Mouse (Mus musculus) cerebellum, adult 9-10 months (tissue): ENCODE measurements around the gene Tekt3.

ENCODE experiments used
- DNase-seq: peaks from one replicate; pipeline ENCODE4 v3.0.0; 2022

Tekt3 gene

DNA sequence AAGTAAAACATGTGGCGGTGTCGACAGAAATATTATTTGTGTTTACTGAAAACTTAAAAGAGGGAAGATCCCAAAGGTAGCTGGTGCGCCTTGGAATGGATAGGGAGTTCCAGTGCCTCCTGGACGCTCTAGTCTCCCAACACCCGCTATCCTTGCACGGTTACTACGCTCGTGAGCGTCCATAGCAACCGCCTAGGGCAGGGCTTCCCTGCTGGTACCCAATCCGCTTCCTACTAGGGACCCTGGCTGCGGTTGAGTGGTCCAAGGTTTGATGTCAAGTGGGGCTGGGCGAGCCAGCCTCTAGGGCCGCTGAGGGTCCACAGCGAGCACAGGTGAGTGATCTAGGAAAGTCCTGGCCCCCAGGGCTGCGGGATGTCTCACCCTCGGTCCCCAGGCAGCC, at the start of gene Tekt3:
Gene Tekt3 (plus strand): TSS at position 209 of the 400 bp plus-strand sequence.
- DNase-seq, result no peak

DNA sequence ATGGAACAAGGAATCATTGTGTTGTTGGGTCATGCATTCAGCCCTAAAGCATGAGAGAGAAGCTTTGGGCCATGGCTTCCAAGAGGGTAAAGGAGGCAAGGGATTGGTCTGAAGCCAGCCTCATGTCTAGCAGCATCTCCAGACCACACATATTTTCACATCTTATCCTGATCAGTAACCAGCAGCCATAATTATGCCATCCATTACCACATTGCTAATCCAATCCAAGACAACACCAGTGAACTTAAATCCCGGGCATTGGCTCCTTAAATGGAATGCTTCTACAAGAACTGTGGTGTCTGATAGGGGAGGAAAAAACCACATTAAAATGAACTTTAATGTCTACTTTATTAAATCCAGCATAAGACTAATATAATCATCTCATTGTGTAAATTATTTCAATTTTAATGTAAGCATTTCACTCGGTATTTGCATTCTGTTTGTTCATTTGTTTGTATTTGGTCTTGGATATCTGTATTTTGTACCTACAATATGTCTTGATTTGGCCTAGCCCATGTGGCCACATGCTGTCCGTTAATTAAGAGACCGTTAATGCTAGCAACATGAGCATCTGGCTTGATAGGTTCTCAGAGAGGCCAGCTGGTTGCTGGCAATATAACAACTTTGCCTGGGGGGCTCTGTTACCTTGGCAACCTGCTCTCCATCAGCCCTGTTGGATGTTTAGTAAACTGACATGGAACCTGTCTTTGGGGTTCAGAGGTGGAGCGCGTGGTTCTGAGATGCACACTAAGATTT, 43.9 kb upstream of the Tekt3 start:
- peak; percentile 25 for DNase-seq

DNA sequence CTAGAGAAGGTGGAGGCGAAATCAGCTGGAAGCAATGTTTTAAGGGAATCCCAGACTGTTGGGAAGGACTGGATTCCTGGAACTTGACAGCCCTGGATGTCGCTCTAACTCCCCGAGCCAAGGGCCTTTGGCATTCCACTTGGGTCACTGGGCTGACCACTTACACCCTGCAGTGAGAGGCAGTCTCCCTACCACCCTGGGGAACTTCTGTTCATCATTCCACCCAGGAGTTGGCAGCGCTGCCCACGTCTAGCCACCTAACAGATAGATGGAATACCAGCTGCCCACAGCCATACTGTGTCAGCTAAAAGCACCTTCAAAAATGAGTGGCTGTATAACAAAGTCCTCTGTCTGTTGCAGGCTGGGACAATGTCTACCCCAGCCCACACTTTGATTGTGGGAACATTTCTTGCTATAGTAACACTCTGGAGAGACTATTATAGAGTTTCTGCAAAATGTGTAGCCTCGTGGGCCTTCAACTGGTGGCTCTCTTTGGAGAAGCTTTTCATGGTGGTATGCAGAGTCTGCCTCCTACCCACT, 43.3 kb upstream of the Tekt3 start:
- DNase-seq, result peak; percentile 16

DNA sequence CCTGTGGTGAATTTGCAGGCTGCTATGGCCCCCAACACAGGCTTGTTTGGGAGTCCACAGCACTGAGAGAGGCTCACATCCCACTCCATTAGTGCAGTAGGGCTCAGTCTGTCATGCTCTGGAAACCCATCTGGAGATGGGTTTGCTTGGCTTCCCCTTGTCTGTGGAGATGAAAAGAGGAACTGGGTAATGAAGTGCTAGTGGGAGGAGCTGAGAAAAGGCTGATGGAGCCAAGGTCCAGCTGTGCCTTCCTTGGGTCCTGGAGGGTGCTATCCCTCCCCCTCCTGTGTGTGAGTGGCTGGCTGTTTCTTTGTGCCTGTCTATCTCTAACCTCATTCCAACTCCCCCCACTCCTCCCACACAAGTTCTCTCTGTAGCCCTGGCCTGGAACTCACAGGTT, 40.8 kb upstream of the Tekt3 start:
- no peak for DNase-seq

DNA sequence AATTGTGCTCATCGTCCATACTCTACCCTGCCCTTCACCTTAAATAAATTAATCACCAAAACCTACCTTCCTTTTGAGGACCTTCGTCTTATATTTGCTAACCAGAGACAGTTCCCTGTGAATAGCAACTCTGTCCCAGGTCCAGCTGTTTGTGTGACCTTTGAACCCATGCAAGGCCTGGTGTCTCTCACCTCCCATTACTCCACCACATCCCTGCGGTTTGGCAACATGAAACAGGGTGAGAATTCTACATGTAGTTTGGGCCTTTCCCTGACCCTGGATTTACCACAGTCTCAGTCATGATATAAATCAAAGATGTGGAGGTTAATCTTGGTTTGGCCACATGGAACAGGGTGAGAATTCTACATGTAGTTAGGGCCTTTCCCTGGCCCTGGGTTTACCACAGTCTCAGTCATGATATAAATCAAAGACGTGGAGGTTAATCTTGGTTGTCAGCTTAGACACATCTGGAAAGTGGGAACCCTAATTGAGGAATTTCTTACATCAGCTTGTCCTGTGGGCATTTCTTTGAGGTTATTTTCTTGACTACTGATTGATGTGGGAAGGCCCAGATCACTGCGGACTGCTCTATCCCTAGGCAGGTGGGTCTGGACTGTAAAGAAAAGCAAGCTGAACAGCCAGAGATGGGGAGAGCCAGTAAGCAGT, 40.2 kb upstream of the Tekt3 start:
- DNase-seq, result no peak

DNA sequence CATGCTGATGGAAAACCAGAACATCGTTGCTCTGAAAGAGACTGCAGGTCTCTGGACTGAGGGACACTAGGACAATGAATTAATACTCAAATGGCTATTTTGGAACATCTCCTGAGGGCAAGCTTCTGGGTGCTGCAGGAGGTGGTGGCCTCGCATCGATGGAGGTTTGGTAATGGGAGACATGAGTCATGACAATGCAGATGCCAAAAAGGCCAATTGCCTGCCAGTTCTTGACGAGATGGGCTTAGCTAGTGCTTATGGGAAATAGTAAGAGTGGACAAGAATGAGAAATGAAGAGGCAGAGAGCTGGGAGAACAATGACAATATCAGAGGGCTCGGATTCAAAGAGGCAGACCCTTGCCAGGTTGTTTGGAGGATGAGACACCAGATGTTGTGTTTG, 38.0 kb upstream of the Tekt3 start:
- DNase-seq, result no peak

DNA sequence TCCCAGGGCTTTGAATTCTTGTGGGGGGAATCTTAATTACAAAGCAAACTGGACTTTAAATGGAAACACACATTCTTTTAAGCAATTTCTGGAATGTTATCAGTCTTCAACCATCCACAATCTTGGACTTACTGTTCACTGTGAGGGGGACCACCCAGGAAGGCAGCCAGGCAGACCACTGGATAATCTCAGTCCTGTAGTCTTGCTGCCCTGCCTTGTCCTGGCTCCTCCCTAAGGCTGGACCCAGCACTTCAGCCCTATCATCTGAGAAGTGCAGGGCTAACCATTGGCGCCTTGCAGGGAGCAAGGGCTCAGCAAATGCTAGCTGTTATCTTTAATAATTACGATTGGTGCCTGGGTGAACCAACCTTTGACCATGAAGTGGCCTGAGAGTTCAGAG, 37.3 kb upstream of the Tekt3 start:
- DNase-seq, result no peak

DNA sequence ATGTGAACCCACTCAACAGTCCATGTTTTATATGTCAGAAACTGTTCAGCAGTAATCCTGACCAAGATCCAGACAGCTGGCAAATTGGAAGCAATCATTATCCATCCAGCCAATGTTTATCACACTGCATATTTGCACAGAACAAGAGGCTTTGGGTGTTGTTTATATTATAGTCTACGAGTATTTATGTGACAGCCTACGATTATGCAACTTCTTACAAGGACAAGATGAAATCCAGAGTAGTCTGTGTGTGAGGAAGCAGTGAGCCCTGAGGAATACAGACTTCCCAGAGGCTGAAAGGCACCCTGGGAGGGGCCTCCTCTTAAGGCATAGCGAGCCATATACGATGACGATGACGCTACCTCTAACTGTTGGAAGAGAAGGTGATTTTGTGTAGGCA, 36.0 kb upstream of the Tekt3 start:
- DNase-seq, result no peak

DNA sequence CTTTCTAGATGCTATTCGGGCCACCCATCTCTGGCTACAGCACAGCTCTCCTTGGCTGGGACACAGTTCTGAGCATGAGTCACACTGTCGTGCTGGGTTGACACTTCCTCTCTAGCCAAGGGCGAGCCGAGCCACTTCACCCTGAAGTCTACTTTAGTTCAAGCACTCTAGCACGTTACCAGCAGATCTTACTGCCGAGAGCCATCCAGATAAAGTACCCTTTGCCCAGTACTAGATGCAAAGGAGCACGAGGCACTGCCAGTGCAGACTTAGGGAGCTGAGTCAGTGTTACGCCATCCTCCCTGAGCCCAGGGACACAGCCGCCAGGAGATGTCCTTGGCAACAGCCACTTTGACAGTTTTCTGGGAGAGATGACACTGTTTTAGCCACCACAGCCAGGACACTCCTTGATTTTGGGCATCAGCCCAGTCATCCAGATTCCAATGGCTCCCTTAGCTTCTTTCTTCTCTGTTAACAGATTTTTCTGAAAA, 34.8 kb upstream of the Tekt3 start:
- peak; percentile 83 for DNase-seq

DNA sequence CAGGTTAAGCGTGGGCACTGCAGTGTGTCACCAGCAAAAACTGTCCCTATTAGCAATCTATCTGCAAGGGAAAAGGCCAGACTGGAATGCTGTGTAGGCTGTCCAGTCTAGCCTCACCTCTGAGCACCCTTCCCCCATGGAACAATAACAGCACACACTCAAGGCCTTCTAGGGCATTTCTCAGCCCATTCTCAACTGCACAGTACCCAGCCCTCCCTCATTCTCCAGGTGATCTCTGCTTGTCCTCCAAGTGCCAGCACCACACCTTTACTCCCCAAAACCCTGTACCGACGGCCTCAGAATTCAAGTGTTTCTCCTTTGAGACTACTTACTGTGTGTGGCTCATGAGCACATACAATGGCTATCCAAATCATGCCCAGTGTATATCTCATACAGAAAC, 33.3 kb upstream of the Tekt3 start:
- no peak for DNase-seq

DNA sequence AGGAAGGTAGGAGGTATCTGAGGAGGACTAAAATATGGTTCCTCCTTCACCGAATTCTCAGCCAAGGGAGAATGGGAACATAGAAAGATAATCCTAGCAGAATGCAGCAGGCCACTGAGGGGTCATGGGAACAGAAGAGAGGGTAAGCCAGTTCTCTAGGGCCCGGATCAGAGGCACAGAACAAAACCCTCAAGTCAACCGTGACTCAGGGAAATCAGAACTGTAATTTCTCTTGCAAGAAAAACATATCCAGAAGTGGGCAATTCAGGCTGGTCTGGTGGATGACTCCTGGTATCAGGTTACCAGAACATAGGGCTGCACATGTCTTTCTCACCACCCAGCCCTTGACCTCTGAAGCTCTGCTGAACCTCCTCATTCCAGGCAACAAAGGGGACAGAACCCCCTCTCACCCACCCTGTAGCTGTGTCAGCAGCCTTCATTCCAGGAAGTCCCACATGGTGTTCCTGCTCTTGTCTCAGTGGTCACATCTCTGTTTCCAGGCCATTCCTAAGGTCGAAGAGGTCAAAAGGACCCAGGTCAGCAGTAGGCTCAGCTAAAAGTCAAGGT, 32.2 kb upstream of the Tekt3 start:
- DNase-seq, result no peak

DNA sequence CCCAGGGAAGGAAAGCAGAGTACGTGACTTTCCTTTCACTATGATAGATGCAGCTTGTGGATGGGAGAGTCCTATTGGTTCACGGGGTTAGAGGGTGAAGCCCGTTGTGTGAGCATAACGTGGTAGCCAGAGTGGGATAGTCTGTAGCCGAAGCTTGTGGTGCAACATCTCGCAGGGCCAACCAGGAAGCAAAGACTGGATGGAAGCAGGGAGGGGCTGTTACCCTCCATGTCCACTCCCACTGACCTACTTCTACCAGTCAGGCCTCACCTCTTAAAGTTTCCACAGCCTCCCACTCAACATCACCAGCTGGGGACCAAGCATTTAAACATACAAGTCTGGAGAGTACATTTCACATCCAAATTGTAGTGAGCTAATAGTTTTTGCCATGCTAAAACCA, 31.7 kb upstream of the Tekt3 start:
- no peak for DNase-seq

DNA sequence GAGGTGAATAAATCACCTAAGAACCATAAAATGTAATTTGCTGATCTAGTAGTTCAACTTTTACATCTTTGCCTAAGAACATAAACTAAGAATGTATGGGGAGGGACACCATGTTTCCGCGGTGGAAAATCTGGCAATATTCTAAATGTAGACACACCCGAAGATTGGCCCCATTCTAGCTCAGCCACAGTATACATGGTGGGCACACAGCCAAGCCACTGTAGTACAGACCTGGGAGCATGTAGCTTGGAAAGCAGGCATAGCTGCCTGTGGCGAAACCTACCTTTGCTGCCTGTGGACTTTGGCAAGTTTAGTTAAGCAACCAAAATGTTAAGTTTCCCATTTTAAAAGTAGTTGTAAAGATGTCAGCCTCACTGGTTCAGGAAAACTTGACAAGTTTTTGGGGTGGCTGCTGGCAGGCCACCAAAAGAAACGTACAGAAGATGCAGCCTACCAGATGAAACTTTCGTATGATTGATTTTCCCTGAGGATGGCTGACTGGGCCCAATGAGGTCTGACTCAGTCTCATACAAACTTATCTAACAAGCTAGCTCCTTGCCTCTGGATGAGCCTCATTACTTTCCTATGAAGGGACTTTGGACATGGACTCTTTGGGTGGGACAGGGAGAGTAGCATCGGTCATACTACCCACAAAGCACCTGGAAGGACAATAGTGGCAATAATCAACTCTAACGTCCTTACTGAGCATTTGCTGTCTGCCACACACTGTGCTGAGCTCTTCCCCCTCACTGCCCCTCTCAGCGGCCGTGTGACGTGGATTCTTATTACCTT, 25.8 kb upstream of the Tekt3 start:
- DNase-seq, result no peak

DNA sequence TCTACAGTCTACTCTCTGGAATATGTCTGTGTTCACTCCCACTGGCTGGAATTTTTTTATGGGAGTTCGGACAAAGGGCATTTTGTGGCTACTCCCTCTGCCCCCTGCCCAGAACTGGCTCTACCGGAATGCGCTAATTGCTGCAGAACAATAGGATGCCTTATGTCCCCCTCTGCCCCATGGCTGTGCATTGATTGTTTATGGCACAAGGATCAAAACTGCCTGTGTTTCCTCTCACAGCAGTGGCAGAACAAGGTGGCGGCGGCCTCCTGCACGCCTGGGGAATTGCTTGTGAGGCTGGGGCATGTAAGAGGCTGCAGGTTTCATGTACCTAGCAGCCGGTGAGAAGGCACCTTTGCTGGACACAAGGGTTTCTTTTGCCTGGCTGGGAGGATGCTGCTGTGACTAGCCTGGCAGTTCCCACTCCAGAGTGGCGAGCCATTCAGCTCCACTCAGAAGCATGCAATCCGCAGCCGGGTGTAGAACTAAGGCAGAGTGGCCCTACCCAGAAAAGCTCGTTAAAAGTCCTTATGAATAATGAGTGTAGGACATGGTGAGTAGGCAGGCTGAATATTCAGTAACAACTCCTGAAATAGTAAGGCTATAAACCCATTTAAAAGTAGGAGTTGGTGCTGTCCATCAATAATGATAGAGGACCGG, 21.3 kb upstream of the Tekt3 start:
- DNase-seq, result no peak

DNA sequence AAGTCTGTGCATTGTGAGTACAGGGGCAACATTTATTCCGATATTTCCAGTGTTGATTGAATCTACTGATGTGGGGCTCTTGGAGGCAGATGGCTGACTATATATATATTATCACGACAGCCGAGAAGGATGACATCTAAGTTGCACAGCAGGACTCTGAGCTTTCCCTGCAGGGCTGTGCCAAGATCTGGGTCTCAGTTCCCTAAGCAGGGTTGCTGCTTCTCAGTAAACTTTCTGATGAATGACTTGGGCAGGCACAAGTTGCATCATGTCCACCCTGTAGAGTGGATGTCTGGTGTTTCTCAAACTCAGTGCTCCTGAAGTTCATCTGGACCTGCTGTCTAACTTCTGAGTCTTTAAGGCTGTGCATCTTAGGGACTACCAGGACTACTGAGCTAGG, 15.7 kb upstream of the Tekt3 start:
- no peak for DNase-seq

DNA sequence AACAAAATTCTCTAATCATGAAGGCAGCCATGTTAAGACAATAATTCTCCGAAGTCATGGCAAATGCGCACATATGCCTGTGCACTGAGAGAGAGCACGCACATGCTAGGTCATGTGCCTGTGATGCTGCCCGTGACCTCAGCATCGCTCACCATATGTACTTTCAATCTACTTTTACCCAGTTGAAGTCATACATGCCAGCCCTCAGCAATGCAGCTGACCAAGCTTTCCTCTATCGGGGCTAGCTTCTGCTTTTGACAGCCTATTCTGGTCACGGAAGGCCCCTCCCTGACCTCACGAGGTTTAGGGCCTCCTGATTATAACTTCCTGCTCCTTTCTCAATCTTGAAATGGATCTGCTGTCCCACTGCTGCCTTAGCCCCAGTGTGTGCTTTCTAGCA, 15.1 kb upstream of the Tekt3 start:
- DNase-seq, result no peak

DNA sequence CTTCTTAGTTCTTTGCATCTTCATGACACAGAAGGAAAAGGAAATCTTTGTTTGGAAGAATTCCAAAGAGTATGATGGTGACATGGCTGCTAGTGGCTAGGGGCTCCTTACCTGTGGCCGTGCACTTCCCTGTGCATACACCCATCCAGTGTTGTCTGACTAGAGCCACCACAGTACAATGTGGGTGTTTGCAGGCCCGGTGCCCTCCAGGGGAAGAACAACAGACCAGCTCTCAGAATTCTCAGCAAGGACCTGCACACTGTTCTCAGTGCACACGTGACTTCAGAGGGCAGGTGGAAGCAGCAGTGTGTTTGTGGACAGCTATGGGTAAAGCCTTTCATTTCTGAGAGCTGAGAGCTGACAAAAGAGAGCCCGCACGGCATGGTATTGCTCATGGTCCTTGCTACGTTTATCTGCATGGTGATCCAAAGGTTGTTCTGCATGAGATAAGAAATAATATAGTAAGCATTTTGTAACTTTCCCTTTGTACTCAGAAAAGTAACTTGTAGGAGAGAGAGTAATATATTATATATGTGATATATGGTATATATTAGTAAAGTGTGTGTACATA, 11.0 kb upstream of the Tekt3 start:
- DNase-seq, result no peak

DNA sequence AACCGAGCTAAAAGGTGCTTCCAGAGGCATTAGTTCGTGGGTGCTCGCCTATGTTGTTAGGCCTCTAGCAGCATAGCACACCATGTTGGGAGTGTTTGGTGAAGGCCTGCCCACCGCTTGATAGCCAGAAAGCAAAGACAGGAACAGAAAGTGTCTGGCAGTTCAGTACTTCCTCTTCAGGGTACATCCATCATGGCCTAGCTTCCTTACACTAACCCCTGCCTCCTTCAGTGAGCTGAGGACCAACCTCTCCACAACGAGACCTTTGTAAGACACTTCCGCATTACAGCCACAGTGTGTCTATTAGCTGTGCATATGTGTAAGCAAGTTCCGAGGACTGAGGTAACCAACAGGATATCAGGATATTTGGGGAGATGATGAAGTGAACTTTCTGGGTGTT, 10.4 kb upstream of the Tekt3 start:
- no peak for DNase-seq

DNA sequence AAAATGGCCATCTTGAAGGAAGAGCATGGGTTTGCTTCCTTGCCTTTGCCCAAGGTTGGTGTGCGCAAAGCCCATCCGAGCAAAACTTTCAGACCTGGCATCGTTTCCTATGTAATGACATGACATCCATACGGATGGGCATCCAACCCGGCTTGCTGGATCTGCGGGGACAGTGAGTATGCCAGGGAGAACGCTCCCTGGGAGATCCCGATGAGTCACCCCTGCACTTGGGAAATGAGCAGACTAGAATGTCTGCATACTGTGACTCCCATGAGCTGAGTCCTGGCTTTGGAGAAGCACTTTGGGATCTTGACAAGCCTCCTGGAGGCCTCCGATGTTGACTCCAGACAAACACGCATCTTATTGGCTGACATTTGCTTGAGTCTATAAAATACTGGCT, 9.5 kb upstream of the Tekt3 start:
- no peak for DNase-seq

DNA sequence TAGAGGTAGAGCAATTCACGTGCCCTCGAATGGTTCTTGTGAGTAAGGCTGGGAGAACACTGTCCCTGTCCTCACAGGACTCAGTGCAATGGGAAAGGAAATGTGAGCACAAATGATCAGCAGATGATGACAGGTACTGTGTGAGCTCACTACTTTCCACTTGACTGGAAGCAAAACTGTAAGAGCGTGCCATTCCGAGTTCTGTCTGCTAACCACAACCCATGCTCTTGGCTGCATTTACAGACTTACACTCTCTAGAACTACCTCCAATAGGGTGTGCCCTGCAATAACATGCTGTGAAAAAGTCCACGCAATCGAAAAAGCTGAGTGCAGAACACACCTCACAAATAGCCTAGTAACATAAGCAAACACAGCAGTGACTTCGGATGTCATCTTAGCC, 5.9 kb upstream of the Tekt3 start:
- DNase-seq, result no peak

DNA sequence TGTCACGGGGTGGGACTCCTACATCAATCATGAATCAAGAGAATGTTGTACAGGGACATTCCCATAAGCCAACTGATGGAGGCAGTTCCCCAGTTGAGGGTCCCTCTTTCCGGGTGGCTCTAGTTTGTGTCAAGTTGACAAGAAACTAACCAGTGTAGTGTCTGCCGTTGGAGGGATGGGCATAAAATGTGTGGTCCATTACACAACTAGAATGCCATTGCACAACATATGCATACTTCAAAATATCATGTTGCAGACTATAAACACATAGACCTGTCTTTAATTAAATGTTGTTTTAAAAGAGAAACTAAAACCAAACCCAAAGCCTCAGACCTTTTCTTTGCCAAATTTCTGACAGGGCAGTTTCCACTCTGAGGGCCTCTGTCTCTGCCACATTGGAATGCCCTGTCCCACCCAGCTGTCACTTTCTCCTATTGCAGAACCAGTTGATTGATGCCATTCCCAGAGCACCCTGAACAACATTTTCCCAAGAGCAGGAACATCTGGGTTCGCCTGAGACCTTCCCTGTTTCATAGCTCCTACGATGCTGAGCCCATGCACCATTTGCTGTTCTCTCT, 3.0 kb upstream of the Tekt3 start:
- no peak for DNase-seq

DNA sequence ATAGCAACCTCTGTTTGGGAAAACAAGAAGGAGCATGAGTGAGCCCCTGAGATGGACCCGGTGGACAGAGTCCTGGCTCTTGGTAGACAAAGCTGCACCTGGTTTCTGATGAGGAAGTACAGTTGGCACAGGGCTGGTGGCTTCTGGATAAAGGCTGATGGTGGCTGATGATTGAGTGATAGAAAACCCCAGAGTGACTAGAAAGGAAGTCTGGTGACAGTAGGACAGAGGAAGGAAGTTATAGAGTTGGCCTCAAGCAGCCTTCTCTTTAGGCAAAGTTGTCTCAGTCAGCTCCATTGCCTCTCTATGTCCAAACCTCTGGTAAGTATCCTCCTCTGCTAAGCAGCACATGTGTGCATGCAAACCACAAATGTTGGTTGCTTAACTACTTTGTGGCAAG, 1.5 kb upstream of the Tekt3 start:
- no peak for DNase-seq
